Mouse (Mus musculus) right cerebral cortex, postnatal 36 days (tissue): ENCODE measurements at regions not wholly inside any gene's neighbourhood (a gene's known extent, or its start where the extent isn't known, plus 50 kb on each side); places are given as distances from the start of the nearest gene placed in this dataset.

Experiments
- DNase-seq, 2 experiments: peaks; one replicate each; pipeline ENCODE4 v3.0.0; 2022; ENCODE audit warnings: low spot score in 2 of 2, mixed read lengths in 1 of 2

- DNase-seq: no peak
These were observed 253.4 kb upstream of the Rag2 start for GRCm38 (mm10) chr2:101370991-101371736.

GRCm38 (mm10) chr2:101371834-101372493, 252.6 kb upstream of the Rag2 start:
- DNase-seq: no peak

- no peak for DNase-seq
These were observed 243.9 kb upstream of the Rag2 start for GRCm38 (mm10) chr2:101380595-101380994.

- no peak for DNase-seq
These were observed 209.5 kb upstream of the Rag2 start for GRCm38 (mm10) chr2:101415002-101415401.

GRCm38 (mm10) chr2:101416702-101417101, 207.8 kb upstream of the Rag2 start:
- DNase-seq: no peak

GRCm38 (mm10) chr2:101433141-101433895, 191.2 kb upstream of the Rag2 start:
- DNase-seq: no peak

- no peak for DNase-seq
These were observed 184.3 kb upstream of the Rag2 start for GRCm38 (mm10) chr2:101440231-101440630.

GRCm38 (mm10) chr2:101441081-101441630, 183.4 kb upstream of the Rag2 start:
- peak; percentile 5 to 39 for DNase-seq

GRCm38 (mm10) chr2:101455591-101455990, 168.9 kb upstream of the Rag2 start:
- DNase-seq: no peak

GRCm38 (mm10) chr2:101458959-101459358, 165.6 kb upstream of the Rag2 start:
- DNase-seq: no peak

- DNase-seq: peak in 1 of 2 experiments; percentile 23
These were observed 162.1 kb upstream of the Rag2 start for GRCm38 (mm10) chr2:101462450-101462849.

- no peak for DNase-seq
These were observed 160.0 kb upstream of the Rag2 start for GRCm38 (mm10) chr2:101464291-101465140.

GRCm38 (mm10) chr2:101470569-101471100, 153.9 kb upstream of the Rag2 start:
- no peak for DNase-seq

- peak; percentile 44 to 52 for DNase-seq
These were observed 151.9 kb upstream of the Rag2 start for GRCm38 (mm10) chr2:101472449-101473115.

GRCm38 (mm10) chr2:101473116-101473485, 151.4 kb upstream of the Rag2 start:
- no peak for DNase-seq

- DNase-seq: no peak
These were observed 147.7 kb upstream of the Rag2 start for GRCm38 (mm10) chr2:101476862-101477261.

GRCm38 (mm10) chr2:101490207-101490606, 134.3 kb upstream of the Rag2 start:
- no peak for DNase-seq

GRCm38 (mm10) chr2:101491762-101492161, 132.8 kb upstream of the Rag2 start:
- DNase-seq: no peak

GRCm38 (mm10) chr2:101508116-101508515, 116.4 kb upstream of the Rag2 start:
- no peak for DNase-seq
